Comparison of ENCODE assay signal across 21 mouse cellular contexts in the genomic region with DNA sequence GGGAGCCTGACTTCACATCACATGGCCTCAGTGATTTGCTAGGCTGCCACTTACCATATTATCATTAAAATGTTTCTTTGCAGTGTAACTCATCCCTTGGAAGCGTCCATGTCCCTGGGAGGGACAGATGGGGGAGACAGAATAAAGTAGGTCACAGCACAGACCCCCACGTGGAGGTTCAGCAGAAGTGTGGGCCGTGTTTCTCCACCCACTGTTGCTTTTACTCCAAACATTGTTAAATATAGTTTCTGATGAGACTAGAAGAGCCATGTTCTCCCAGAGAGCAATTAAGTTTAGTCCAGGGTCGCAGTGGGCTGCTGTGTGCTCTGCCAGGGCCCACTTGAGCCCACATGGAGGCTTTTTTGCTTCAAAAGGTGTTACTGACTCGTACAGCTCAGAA.
DNase-seq lines count a peak whose midpoint lies in the region; ATAC-seq lines count a peak whose summit lies in the region.
"Had no signal": no experiment of that assay in that cellular context is flagged by ENCODE, and none has a peak within 500 bp of the region (broad histone marks: within the 10 kb centered on the region; RNA-seq: fewer than 3 reads in every experiment).

No protein-coding gene starts in this region.

- peak; percentile 53 for ATAC-seq in frontal cortex, adult (ENCODE audit: low TSS enrichment)
- ATAC-seq: forebrain, embryonic 15.5 days; hindbrain, postnatal 0 days had no signal

- DNase-seq in frontal cortex, postnatal 14 days (ENCODE audit: low spot score in 2 of 2), result no peak
- DNase-seq in layer of hippocampus, adult 9-11 months, result peak; percentile 20
- DNase-seq in layer of hippocampus, adult 8-10 months (ENCODE audit: low spot score in 2 of 2), result no peak
- peak; percentile 24 to 28 for DNase-seq in right cerebral cortex, adult 2 months (ENCODE audit: low spot score in 2 of 2)
- DNase-seq in right cerebral cortex, postnatal 4 days, result no peak
- peak; percentile 36 for DNase-seq in telencephalon, adult 2 months (ENCODE audit: low read depth, low spot score)
- DNase-seq in Muller cell, postnatal 12 days (ENCODE audit: inconsistent ontology term), result no peak
- DNase-seq: adrenal gland, adult 2 months; adrenal gland, postnatal 14 days; cerebellum, adult 11-12 months; cerebellum, adult 8-10 months; cerebellum, postnatal 36 days; embryo, embryonic 11 days; gastrocnemius, adult 2 months; gastrocnemius, postnatal 14 days; heart, adult 18-20 months; heart, postnatal 14 days; heart, postnatal 4 days had no signal

Comparison
In these comparisons a context has a peak if more than half of its experiments do, and no peak if none do; other contexts are left out.
1. DNase-seq: peak in layer of hippocampus, adult 9-11 months (single experiment), right cerebral cortex, adult 2 months (2 of 2) and telencephalon, adult 2 months (single experiment); none in frontal cortex, postnatal 14 days (0 of 2), layer of hippocampus, adult 8-10 months (0 of 2), right cerebral cortex, postnatal 4 days (single experiment) and Muller cell, postnatal 12 days (single experiment).